Mouse (Mus musculus): ENCODE data around the gene Lsm4. TPM values are rescaled to one million over a fixed set of nuclear protein-coding genes. Genes with fewer than 3 reads are reported as not detected.

The Lsm4 gene
- polyA plus RNA-seq, 1 experiment from 2014 or later, result 199 TPM

- Histone ChIP-seq H3K27me3 (replicated peaks; ENCODE audit: control insufficient read depth, insufficient read depth, low read length) (no peaks in the 10 kb centered on the region), H3K4me1 (ENCODE audit: control insufficient read depth, insufficient read depth, low read length) (peaks cover 12% of the 10 kb centered on the region; the same call in 1 of the 2 replicates), H3K9me3 (ENCODE audit: control insufficient read depth, low read length) (no peaks in the 10 kb centered on the region), H3K4me2 (ENCODE audit: low read depth, low read length) (no peak overlapping the region), H3K9ac (ENCODE audit: low read depth, low read length) (no peak overlapping the region), H3K27ac (replicated peaks; ENCODE audit: low read depth, low read length) (no peak overlapping the region), H3K36me3 (ENCODE audit: control insufficient read depth, insufficient read depth, low read length) (no peaks in the 10 kb centered on the region), H3K4me3 (ENCODE audit: low read depth, low read length) (no peak overlapping the region)
- DNase-seq (ENCODE audit: low spot score) (no peak), ATAC-seq (ENCODE audit: low read depth) (no peak)
- 94% methylated on average over 3 of the region's 3 CpGs for WGBS
These were observed 15.1 kb downstream of the Lsm4 start for GRCm38 (mm10) chr8:70688136-70688535.

GRCm38 (mm10) chr8:70689892-70690390 lies 16.9 kb downstream of the Lsm4 start:
- Histone ChIP-seq H3K4me1 (ENCODE audit: control insufficient read depth, insufficient read depth, low read length) (peaks cover 13% of the 10 kb centered on the region; the same call in 1 of the 2 replicates), H3K9ac (ENCODE audit: low read depth, low read length) (no peak overlapping the region), H3K9me3 (ENCODE audit: control insufficient read depth, low read length) (no peaks in the 10 kb centered on the region), H3K4me3 (ENCODE audit: low read depth, low read length) (no peak overlapping the region), H3K27ac (replicated peaks; ENCODE audit: low read depth, low read length) (no peak overlapping the region), H3K27me3 (replicated peaks; ENCODE audit: control insufficient read depth, insufficient read depth, low read length) (no peaks in the 10 kb centered on the region), H3K36me3 (ENCODE audit: control insufficient read depth, insufficient read depth, low read length) (no peaks in the 10 kb centered on the region), H3K4me2 (ENCODE audit: low read depth, low read length) (no peak overlapping the region)
- DNase-seq (ENCODE audit: low spot score) (no peak), ATAC-seq (ENCODE audit: low read depth) (no peak)
- 49% methylated on average over 5 of the region's 5 CpGs for WGBS

GRCm38 (mm10) chr8:70691230-70691629 lies 18.2 kb downstream of the Lsm4 start:
- Histone ChIP-seq H3K4me3 (ENCODE audit: low read depth, low read length) (peak overlapping the region; percentile 39), H3K4me2 (ENCODE audit: low read depth, low read length) (peak overlapping the region; percentile 65), H3K4me1 (ENCODE audit: control insufficient read depth, insufficient read depth, low read length) (peaks cover 26% of the 10 kb centered on the region), H3K27ac (replicated peaks; ENCODE audit: low read depth, low read length) (peak overlapping the region; percentile 69), H3K27me3 (replicated peaks; ENCODE audit: control insufficient read depth, insufficient read depth, low read length) (no peaks in the 10 kb centered on the region), H3K36me3 (ENCODE audit: control insufficient read depth, insufficient read depth, low read length) (no peaks in the 10 kb centered on the region), H3K9me3 (ENCODE audit: control insufficient read depth, low read length) (no peaks in the 10 kb centered on the region), H3K9ac (ENCODE audit: low read depth, low read length) (peak overlapping the region; percentile 70)
- WGBS, result 55% methylated on average over 4 of the region's 4 CpGs
- DNase-seq (ENCODE audit: low spot score) (no peak), ATAC-seq (ENCODE audit: low read depth) (no peak; the same call in 1 of the 2 replicates)

DNA sequence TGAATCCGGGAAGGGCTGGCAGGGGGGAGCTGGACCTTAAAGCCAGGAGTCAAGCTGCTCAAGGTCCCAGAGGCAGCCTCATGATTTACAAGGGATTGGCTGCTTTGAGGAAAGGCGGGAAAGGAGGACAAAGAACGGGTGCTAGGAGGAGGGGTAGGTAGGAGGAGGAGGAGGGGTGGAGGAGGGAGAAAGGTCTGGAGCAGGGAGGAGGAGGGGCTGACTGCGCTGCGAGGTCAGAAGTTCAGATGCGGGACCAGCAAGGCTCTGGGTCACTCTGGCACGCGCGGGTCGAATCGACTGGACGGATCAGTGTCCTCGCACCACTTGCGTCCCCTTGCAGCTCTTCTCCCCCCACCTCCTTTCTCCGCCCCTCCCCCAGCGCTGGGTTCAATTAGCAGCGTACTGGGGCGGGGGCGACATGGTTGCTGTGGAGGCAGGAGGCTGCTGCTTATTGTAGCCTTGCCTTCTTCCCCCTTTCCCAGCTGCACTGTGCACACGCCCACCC lies 18.7 kb downstream of the Lsm4 start:
- 0% methylated on average over 5 of the region's 20 CpGs for WGBS
- peak overlapping the region; percentile 39 for H3K4me3 ChIP-seq (ENCODE audit: low read depth, low read length)
- H3K9ac ChIP-seq (ENCODE audit: low read depth, low read length), result peak overlapping the region; percentile 70
- H3K27me3 ChIP-seq (replicated peaks; ENCODE audit: control insufficient read depth, insufficient read depth, low read length), result no peaks in the 10 kb centered on the region
- H3K4me2 ChIP-seq (ENCODE audit: low read depth, low read length), result peak overlapping the region; percentile 65
- no peaks in the 10 kb centered on the region for H3K9me3 ChIP-seq (ENCODE audit: control insufficient read depth, low read length)
- H3K36me3 ChIP-seq (ENCODE audit: control insufficient read depth, insufficient read depth, low read length), result no peaks in the 10 kb centered on the region
- ATAC-seq (ENCODE audit: low read depth) (peak; percentile 67), DNase-seq (ENCODE audit: low spot score) (peak; percentile 90)
- peaks cover 32% of the 10 kb centered on the region for H3K4me1 ChIP-seq (ENCODE audit: control insufficient read depth, insufficient read depth, low read length)
- H3K27ac ChIP-seq (replicated peaks; ENCODE audit: low read depth, low read length), result peak overlapping the region; percentile 69

DNA sequence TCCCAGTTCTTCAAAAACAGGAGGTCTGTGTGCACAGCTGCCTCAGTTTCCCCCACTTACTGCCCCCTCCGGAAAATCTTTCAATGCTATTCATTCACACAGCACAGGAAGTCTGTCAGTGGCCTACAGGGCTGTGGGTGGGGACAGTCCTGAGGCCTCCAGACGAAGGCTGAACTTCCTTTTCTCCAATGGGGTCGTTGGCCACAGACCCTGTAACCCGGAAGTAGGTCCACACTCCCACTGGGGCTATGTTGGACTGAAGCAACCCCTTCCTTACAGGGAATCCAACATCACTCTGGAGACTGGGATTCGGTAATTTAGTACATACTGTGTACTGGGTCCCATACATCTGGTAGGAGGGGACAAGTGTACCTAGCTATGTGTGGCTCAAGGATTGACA lies 20.6 kb downstream of the Lsm4 start:
- H3K9me3 ChIP-seq (ENCODE audit: control insufficient read depth, low read length), result no peaks in the 10 kb centered on the region
- peaks cover 46% of the 10 kb centered on the region for H3K4me1 ChIP-seq (ENCODE audit: control insufficient read depth, insufficient read depth, low read length)
- H3K4me3 ChIP-seq (ENCODE audit: low read depth, low read length), result no peak overlapping the region
- no peak overlapping the region for H3K27ac ChIP-seq (replicated peaks; ENCODE audit: low read depth, low read length)
- no peak overlapping the region for H3K4me2 ChIP-seq (ENCODE audit: low read depth, low read length)
- DNase-seq (ENCODE audit: low spot score) (no peak), ATAC-seq (ENCODE audit: low read depth) (no peak)
- H3K36me3 ChIP-seq (ENCODE audit: control insufficient read depth, insufficient read depth, low read length), result no peaks in the 10 kb centered on the region
- WGBS, result 64% methylated on average over 5 of the region's 5 CpGs
- no peaks in the 10 kb centered on the region for H3K27me3 ChIP-seq (replicated peaks; ENCODE audit: control insufficient read depth, insufficient read depth, low read length)
- no peak overlapping the region for H3K9ac ChIP-seq (ENCODE audit: low read depth, low read length)

DNA sequence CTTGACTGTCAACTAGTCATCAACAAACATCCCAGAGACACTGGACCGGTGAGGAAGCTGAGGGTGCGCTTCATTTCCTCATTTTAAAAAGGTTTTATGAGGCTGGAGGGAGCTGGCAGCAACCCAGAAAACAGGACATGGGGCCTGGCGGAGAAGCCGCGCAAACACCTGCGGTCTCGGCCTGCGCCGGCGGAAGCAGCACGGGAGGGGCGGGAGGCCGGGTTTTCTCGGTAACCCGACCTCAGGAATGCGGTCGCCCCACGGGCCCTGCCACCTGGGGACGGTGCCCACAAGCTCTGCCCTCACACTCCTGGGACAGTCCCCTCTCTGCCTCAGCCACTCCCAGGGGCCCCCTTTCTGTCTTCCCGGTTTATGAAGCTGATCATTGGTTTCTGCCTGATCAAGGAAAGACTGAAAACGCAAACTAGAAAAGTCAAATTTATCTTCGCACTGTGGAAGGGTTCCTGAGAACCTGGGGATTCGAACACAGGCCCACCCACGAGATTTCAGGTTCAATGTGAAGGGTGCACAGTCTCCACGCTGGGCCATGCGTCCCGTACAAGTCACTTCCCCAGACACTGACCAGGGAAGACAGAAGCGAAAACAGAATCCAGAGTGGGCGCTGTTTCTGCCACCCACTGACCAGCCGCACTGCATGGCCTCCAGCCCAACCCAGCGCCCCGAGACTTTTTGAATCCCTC lies 22.4 kb downstream of the Lsm4 start:
- DNase-seq (ENCODE audit: low spot score), result peak; percentile 74
- peaks cover 46% of the 10 kb centered on the region for H3K4me1 ChIP-seq (ENCODE audit: control insufficient read depth, insufficient read depth, low read length)
- no peak; the same call in 1 of the 2 replicates for ATAC-seq (ENCODE audit: low read depth)

GRCm38 (mm10) chr8:70696019-70696885 lies 23.2 kb downstream of the Lsm4 start:
- Histone ChIP-seq H3K4me3 (ENCODE audit: low read depth, low read length) (peak overlapping the region; percentile 23), H3K4me1 (ENCODE audit: control insufficient read depth, insufficient read depth, low read length) (peaks cover 46% of the 10 kb centered on the region), H3K27me3 (replicated peaks; ENCODE audit: control insufficient read depth, insufficient read depth, low read length) (no peaks in the 10 kb centered on the region), H3K4me2 (ENCODE audit: low read depth, low read length) (peak overlapping the region; percentile 56), H3K9ac (ENCODE audit: low read depth, low read length) (peak overlapping the region; percentile 63), H3K36me3 (ENCODE audit: control insufficient read depth, insufficient read depth, low read length) (no peaks in the 10 kb centered on the region), H3K9me3 (ENCODE audit: control insufficient read depth, low read length) (no peaks in the 10 kb centered on the region), H3K27ac (replicated peaks; ENCODE audit: low read depth, low read length) (peak overlapping the region; percentile 99)
- peak; percentile 92 for DNase-seq (ENCODE audit: low spot score)
- 7% methylated on average over 29 of the region's 31 CpGs for WGBS
- no peak for ATAC-seq (ENCODE audit: low read depth)

More for the DNA sequence above, 22.4 kb downstream of the Lsm4 start:
- H3K27ac ChIP-seq (replicated peaks; ENCODE audit: low read depth, low read length), result peak overlapping the region; percentile 99
- H3K36me3 ChIP-seq (ENCODE audit: control insufficient read depth, insufficient read depth, low read length), result no peaks in the 10 kb centered on the region
- no peak overlapping the region for H3K4me3 ChIP-seq (ENCODE audit: low read depth, low read length)
- peak overlapping the region; percentile 46; the same call in 1 of the 2 replicates for H3K9ac ChIP-seq (ENCODE audit: low read depth, low read length)
- no peaks in the 10 kb centered on the region for H3K27me3 ChIP-seq (replicated peaks; ENCODE audit: control insufficient read depth, insufficient read depth, low read length)
- no peaks in the 10 kb centered on the region for H3K9me3 ChIP-seq (ENCODE audit: control insufficient read depth, low read length)
- H3K4me2 ChIP-seq (ENCODE audit: low read depth, low read length), result peak overlapping the region; percentile 33; the same call in 1 of the 2 replicates
- WGBS, result 26% methylated on average over 29 of the region's 32 CpGs

- DNase-seq (ENCODE audit: low spot score), result no peak
- H3K36me3 ChIP-seq (ENCODE audit: control insufficient read depth, insufficient read depth, low read length), result no peaks in the 10 kb centered on the region
- WGBS, result 21% methylated on average over 3 of the region's 4 CpGs
These were observed 23.9 kb downstream of the Lsm4 start for GRCm38 (mm10) chr8:70696946-70697345.

More at GRCm38 (mm10) chr8:70696946-70697345, 23.9 kb downstream of the Lsm4 start:
- Histone ChIP-seq H3K9ac (ENCODE audit: low read depth, low read length) (peak overlapping the region; percentile 63), H3K4me3 (ENCODE audit: low read depth, low read length) (peak overlapping the region; percentile 23), H3K27me3 (replicated peaks; ENCODE audit: control insufficient read depth, insufficient read depth, low read length) (no peaks in the 10 kb centered on the region), H3K4me2 (ENCODE audit: low read depth, low read length) (peak overlapping the region; percentile 56), H3K9me3 (ENCODE audit: control insufficient read depth, low read length) (no peaks in the 10 kb centered on the region), H3K27ac (replicated peaks; ENCODE audit: low read depth, low read length) (peak overlapping the region; percentile 99), H3K4me1 (ENCODE audit: control insufficient read depth, insufficient read depth, low read length) (peaks cover 46% of the 10 kb centered on the region)
- no peak for ATAC-seq (ENCODE audit: low read depth)

Measured in embryonic facial prominence, embryonic 14.5 days (tissue).